Mouse (Mus musculus): ENCODE measurements around the gene Ghitm. TPM values are rescaled to one million over a fixed set of nuclear protein-coding genes. Genes with fewer than 3 reads are reported as not detected.

Gene Ghitm
- polyA plus RNA-seq, 1 experiment from 2014 or later, result 235 TPM

GRCm38 (mm10) chr14:37111371-37111770, 23.7 kb downstream of the Ghitm start:
- H3K4me3 ChIP-seq (ENCODE audit: low read depth, low read length), result no peak overlapping the region
- no peak overlapping the region for H3K9ac ChIP-seq (ENCODE audit: low read length)
- no peak for DNase-seq (ENCODE audit: low spot score)
- H3K4me2 ChIP-seq (ENCODE audit: low read length), result no peak overlapping the region
- no peaks in the 10 kb centered on the region for H3K9me3 ChIP-seq (ENCODE audit: control insufficient read depth, low read length)
- no peak for ATAC-seq (replicated peaks; ENCODE audit: low FRiP score, low TSS enrichment, low read depth)
- peaks cover 3% of the 10 kb centered on the region; the same call in 1 of the 2 replicates for H3K4me1 ChIP-seq (replicated peaks; ENCODE audit: control insufficient read depth, insufficient read depth, low read length)
- no peak overlapping the region for H3K27ac ChIP-seq (ENCODE audit: low read depth)
- no peaks in the 10 kb centered on the region for H3K36me3 ChIP-seq (ENCODE audit: control insufficient read depth, insufficient read depth, low read length)
- H3K27me3 ChIP-seq (replicated peaks; ENCODE audit: control insufficient read depth, insufficient read depth, low read length), result no peaks in the 10 kb centered on the region

- no peak overlapping the region for H3K27ac ChIP-seq (ENCODE audit: low read depth)
- ATAC-seq (replicated peaks; ENCODE audit: low FRiP score, low TSS enrichment, low read depth) (0 out of 2 replicates have a peak, but pooled peaks have one; percentile 7), DNase-seq (ENCODE audit: low spot score) (no peak)
- H3K27me3 ChIP-seq (replicated peaks; ENCODE audit: control insufficient read depth, insufficient read depth, low read length), result no peaks in the 10 kb centered on the region
- H3K9me3 ChIP-seq (ENCODE audit: control insufficient read depth, low read length), result no peaks in the 10 kb centered on the region
- no peak overlapping the region for H3K4me2 ChIP-seq (ENCODE audit: low read length)
- H3K4me3 ChIP-seq (ENCODE audit: low read depth, low read length), result no peak overlapping the region
- H3K9ac ChIP-seq (ENCODE audit: low read length), result no peak overlapping the region
- H3K36me3 ChIP-seq (ENCODE audit: control insufficient read depth, insufficient read depth, low read length), result no peaks in the 10 kb centered on the region
- peaks cover 3% of the 10 kb centered on the region; the same call in 1 of the 2 replicates for H3K4me1 ChIP-seq (replicated peaks; ENCODE audit: control insufficient read depth, insufficient read depth, low read length)
- WGBS, result 42% methylated on average over 2 of the region's 2 CpGs
Measured at GRCm38 (mm10) chr14:37110456-37110855, 24.6 kb downstream of the Ghitm start.

DNA sequence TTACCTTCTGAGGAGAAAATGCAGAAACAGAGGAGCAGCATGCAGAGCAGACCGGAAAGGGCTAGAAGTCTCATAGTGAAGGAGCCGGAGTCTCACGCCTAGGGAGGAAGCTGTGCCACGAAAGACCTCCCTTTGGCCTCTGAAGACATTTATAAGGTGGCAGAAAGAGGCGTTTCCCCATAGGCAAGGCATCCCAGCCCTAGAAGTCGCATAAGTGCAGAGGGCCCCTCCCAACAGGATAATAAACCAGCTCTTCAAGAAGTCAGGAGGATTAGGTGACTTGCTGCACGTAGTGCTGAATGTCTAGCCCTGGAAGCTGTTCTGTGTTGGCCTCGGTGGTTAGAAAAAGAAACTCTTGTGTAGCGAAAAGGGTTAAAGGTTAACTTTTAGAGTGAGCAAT, 25.1 kb downstream of the Ghitm start:
- peak; percentile 62 for DNase-seq (ENCODE audit: low spot score)
- WGBS, result 16% methylated on average over 9 of the region's 9 CpGs
- H3K4me3 ChIP-seq (ENCODE audit: low read depth, low read length), result no peak overlapping the region

DNA sequence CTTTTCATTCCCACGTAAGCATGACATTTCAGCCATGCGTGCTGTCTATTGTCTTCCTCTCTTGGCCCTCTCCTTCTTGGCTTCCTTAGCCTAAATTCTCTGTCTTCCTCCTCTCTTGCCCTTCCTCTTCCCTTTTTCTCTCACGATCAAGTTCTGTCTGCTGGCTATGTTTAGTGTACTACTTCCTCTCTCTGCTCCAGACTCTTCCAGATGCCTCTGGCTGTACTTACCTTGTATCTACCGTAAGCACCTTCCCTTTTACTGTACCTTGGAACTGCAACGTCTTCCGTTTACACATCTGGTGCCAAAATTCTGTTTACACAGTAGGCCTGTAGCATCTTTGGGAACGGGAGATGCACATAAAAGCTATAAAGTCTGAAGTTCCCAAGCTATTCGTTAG, 25.6 kb downstream of the Ghitm start:
- DNase-seq (ENCODE audit: low spot score), result no peak
- peak overlapping the region; percentile 30 for H3K4me2 ChIP-seq (ENCODE audit: low read length)
- H3K27ac ChIP-seq (ENCODE audit: low read depth), result peak overlapping the region; percentile 12; the same call in 1 of the 2 replicates
- H3K36me3 ChIP-seq (ENCODE audit: control insufficient read depth, insufficient read depth, low read length), result no peaks in the 10 kb centered on the region
- no peak for ATAC-seq (replicated peaks; ENCODE audit: low FRiP score, low TSS enrichment, low read depth)
- H3K4me1 ChIP-seq (replicated peaks; ENCODE audit: control insufficient read depth, insufficient read depth, low read length), result peaks cover 3% of the 10 kb centered on the region; the same call in 1 of the 2 replicates
- no peaks in the 10 kb centered on the region for H3K27me3 ChIP-seq (replicated peaks; ENCODE audit: control insufficient read depth, insufficient read depth, low read length)
- WGBS, result 41% methylated on average over 8 of the region's 8 CpGs
- no peak overlapping the region for H3K9ac ChIP-seq (ENCODE audit: low read length)
- no peaks in the 10 kb centered on the region for H3K9me3 ChIP-seq (ENCODE audit: control insufficient read depth, low read length)
- H3K4me3 ChIP-seq (ENCODE audit: low read depth, low read length), result 0 out of 2 replicates have a peak overlapping the region, but pooled peaks have one; percentile 1

More for the DNA sequence above, 25.1 kb downstream of the Ghitm start:
- no peak overlapping the region for H3K9ac ChIP-seq (ENCODE audit: low read length)
- no peaks in the 10 kb centered on the region for H3K36me3 ChIP-seq (ENCODE audit: control insufficient read depth, insufficient read depth, low read length)
- H3K27ac ChIP-seq (ENCODE audit: low read depth), result peak overlapping the region; percentile 12; the same call in 1 of the 2 replicates
- H3K4me2 ChIP-seq (ENCODE audit: low read length), result peak overlapping the region; percentile 30
- peak; percentile 87 for ATAC-seq (replicated peaks; ENCODE audit: low FRiP score, low TSS enrichment, low read depth)
- no peaks in the 10 kb centered on the region for H3K27me3 ChIP-seq (replicated peaks; ENCODE audit: control insufficient read depth, insufficient read depth, low read length)
- H3K9me3 ChIP-seq (ENCODE audit: control insufficient read depth, low read length), result no peaks in the 10 kb centered on the region
- H3K4me1 ChIP-seq (replicated peaks; ENCODE audit: control insufficient read depth, insufficient read depth, low read length), result peaks cover 3% of the 10 kb centered on the region; the same call in 1 of the 2 replicates

GRCm38 (mm10) chr14:37105846-37106245, 29.2 kb downstream of the Ghitm start:
- Histone ChIP-seq H3K27me3 (replicated peaks; ENCODE audit: control insufficient read depth, insufficient read depth, low read length) (no peaks in the 10 kb centered on the region), H3K27ac (ENCODE audit: low read depth) (no peak overlapping the region), H3K9me3 (ENCODE audit: control insufficient read depth, low read length) (no peaks in the 10 kb centered on the region), H3K4me2 (ENCODE audit: low read length) (no peak overlapping the region), H3K36me3 (ENCODE audit: control insufficient read depth, insufficient read depth, low read length) (no peaks in the 10 kb centered on the region), H3K4me3 (ENCODE audit: low read depth, low read length) (no peak overlapping the region), H3K4me1 (replicated peaks; ENCODE audit: control insufficient read depth, insufficient read depth, low read length) (peaks cover 3% of the 10 kb centered on the region; the same call in 1 of the 2 replicates), H3K9ac (ENCODE audit: low read length) (no peak overlapping the region)
- ATAC-seq (replicated peaks; ENCODE audit: low FRiP score, low TSS enrichment, low read depth) (no peak), DNase-seq (ENCODE audit: low spot score) (no peak)
- WGBS, result 28% methylated on average over 7 of the region's 7 CpGs

DNA sequence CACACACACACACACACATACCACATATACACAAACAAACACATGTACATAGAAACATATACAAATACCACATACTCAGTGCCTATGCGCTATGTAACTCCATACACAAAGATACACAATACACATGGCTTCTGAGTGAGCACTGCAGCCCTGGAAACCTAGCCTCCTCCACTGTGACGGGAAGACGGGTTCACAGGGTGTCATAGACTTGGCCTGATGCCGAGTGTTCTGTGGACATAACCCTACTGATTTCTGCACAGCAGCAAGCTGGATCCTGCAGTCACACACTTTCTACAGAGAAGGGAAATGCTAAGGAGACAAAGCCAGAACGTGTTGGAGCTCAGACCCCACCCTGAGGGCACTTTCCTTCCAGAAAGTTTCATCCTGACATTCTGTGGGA, 30.3 kb downstream of the Ghitm start:
- DNase-seq (ENCODE audit: low spot score) (no peak), ATAC-seq (replicated peaks; ENCODE audit: low FRiP score, low TSS enrichment, low read depth) (no peak)
- H3K4me3 ChIP-seq (ENCODE audit: low read depth, low read length), result no peak overlapping the region
- 48% methylated on average over 5 of the region's 5 CpGs for whole genome bisulfite sequencing
- no peaks in the 10 kb centered on the region for H3K9me3 ChIP-seq (ENCODE audit: control insufficient read depth, low read length)
- H3K9ac ChIP-seq (ENCODE audit: low read length), result no peak overlapping the region
- H3K27me3 ChIP-seq (replicated peaks; ENCODE audit: control insufficient read depth, insufficient read depth, low read length), result no peaks in the 10 kb centered on the region
- H3K4me1 ChIP-seq (replicated peaks; ENCODE audit: control insufficient read depth, insufficient read depth, low read length), result no peaks in the 10 kb centered on the region; the same call in 1 of the 2 replicates
- no peaks in the 10 kb centered on the region for H3K36me3 ChIP-seq (ENCODE audit: control insufficient read depth, insufficient read depth, low read length)
- H3K27ac ChIP-seq (ENCODE audit: low read depth), result no peak overlapping the region
- H3K4me2 ChIP-seq (ENCODE audit: low read length), result no peak overlapping the region

- Histone ChIP-seq H3K27me3 (replicated peaks; ENCODE audit: control insufficient read depth, insufficient read depth, low read length) (peaks cover 10% of the 10 kb centered on the region), H3K4me3 (ENCODE audit: low read depth, low read length) (no peak overlapping the region), H3K9ac (ENCODE audit: low read length) (no peak overlapping the region), H3K4me2 (ENCODE audit: low read length) (no peak overlapping the region), H3K9me3 (ENCODE audit: control insufficient read depth, low read length) (no peaks in the 10 kb centered on the region), H3K36me3 (ENCODE audit: control insufficient read depth, insufficient read depth, low read length) (no peaks in the 10 kb centered on the region), H3K27ac (ENCODE audit: low read depth) (no peak overlapping the region), H3K4me1 (replicated peaks; ENCODE audit: control insufficient read depth, insufficient read depth, low read length) (0 out of 2 replicates have a peak, but pooled peaks cover 4% of the 10 kb centered on the region)
- ATAC-seq (replicated peaks; ENCODE audit: low FRiP score, low TSS enrichment, low read depth) (no peak), DNase-seq (ENCODE audit: low spot score) (no peak)
- 82% methylated on average over 3 of the region's 3 CpGs for WGBS
Measured at GRCm38 (mm10) chr14:37102484-37102883, 32.6 kb downstream of the Ghitm start.

DNA sequence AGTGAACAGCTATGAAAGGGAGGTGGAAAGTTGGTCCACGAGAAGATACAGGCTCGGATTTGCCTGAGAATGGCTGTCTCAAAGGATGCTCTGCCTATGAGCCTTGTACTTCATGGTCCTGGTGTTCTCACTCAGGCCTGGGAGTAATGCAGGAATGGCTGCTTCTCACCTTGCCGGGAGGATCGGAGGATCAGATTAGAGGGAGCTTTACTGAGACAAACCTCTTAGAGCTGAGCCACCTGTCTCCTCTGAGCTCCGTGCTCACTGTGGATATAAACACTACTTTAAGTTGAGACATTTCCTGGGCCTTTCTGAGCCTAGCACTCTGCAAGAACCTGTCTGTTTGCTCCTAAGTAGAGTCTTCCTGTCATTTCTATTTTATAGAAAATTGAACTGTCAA, 33.5 kb downstream of the Ghitm start:
- Histone ChIP-seq H3K4me2 (ENCODE audit: low read length) (no peak overlapping the region), H3K4me3 (ENCODE audit: low read depth, low read length) (no peak overlapping the region), H3K27ac (ENCODE audit: low read depth) (no peak overlapping the region), H3K4me1 (replicated peaks; ENCODE audit: control insufficient read depth, insufficient read depth, low read length) (0 out of 2 replicates have a peak, but pooled peaks cover 4% of the 10 kb centered on the region), H3K27me3 (replicated peaks; ENCODE audit: control insufficient read depth, insufficient read depth, low read length) (peaks cover 10% of the 10 kb centered on the region), H3K9ac (ENCODE audit: low read length) (no peak overlapping the region), H3K36me3 (ENCODE audit: control insufficient read depth, insufficient read depth, low read length) (no peaks in the 10 kb centered on the region), H3K9me3 (ENCODE audit: control insufficient read depth, low read length) (no peaks in the 10 kb centered on the region)
- no peak for ATAC-seq (replicated peaks; ENCODE audit: low FRiP score, low TSS enrichment, low read depth)
- 72% methylated on average over 5 of the region's 5 CpGs for WGBS
- no peak for DNase-seq (ENCODE audit: low spot score)

DNA sequence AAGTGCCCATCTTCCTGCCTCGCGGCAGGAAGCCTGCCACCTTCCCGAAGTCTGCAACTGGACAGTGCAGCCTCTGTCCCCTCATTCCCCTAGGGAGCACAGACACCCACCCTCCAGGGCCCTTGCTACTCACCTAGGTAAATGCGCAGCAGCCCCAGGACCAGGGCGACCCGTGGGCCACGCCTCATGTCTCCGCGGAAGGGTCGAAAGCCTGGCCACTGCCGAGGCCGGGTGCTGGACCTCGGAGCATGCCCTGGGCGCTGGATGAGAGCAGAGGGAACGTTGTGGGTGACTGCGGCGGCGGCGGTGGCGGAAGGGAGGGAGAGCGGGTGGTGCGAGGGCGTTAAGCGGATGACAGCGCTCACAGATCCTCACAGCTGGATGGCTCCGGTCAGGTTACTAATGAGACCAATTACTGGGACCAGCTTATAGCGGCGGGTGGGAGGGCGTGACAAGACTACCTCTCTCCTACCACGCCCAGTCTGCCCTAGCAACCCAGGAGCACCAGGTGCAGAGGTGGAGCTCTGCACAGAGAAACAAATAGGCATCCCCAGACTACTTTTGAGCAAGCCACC, 37.0 kb downstream of the Ghitm start, which contains the start of gene Cdhr1:
Gene Cdhr1 (minus strand): TSS at position 392 of the 575 bp plus-strand sequence.
- Histone ChIP-seq H3K9ac (ENCODE audit: low read length) (0 out of 2 replicates have a peak within 1 kb of the TSS, but pooled peaks have one; percentile 16), H3K27me3 (replicated peaks; ENCODE audit: control insufficient read depth, insufficient read depth, low read length) (peaks cover 10% of the 10 kb centered on the region), H3K9me3 (ENCODE audit: control insufficient read depth, low read length) (no peaks in the 10 kb centered on the region), H3K4me3 (ENCODE audit: low read depth, low read length) (peak within 1 kb of the TSS; percentile 21), H3K36me3 (ENCODE audit: control insufficient read depth, insufficient read depth, low read length) (no peaks in the 10 kb centered on the region), H3K4me2 (ENCODE audit: low read length) (peak within 1 kb of the TSS; percentile 49), H3K4me1 (replicated peaks; ENCODE audit: control insufficient read depth, insufficient read depth, low read length) (0 out of 2 replicates have a peak, but pooled peaks cover 4% of the 10 kb centered on the region), H3K27ac (ENCODE audit: low read depth) (no peak within 1 kb of the TSS)
- WGBS, result 0% methylated on average over 30 of the region's 30 CpGs
- no peak for DNase-seq (ENCODE audit: low spot score)
- ATAC-seq (replicated peaks; ENCODE audit: low FRiP score, low TSS enrichment, low read depth), result peak; percentile 60; the same call in 1 of the 2 replicates

All from intestine, embryonic 14.5 days (tissue).